Mouse (Mus musculus) erythroblast, embryonic 14.5 days (primary cell): ENCODE measurements around the gene Rhd. TPM values are rescaled to one million over a fixed set of nuclear protein-coding genes. Genes with fewer than 3 reads are reported as not detected.

ENCODE experiments used
- H3K27me3 ChIP-seq: 2 replicates; pipeline ENCODE4 v1.6.1; 2012; ENCODE audit warnings: inconsistent platforms; ENCODE audit not compliant: control insufficient read depth
- H3K36me3 ChIP-seq: 2 replicates; pipeline ENCODE4 v1.6.1; 2012; ENCODE audit warnings: mild to moderate bottlenecking, inconsistent platforms; ENCODE audit not compliant: control insufficient read depth
- H3K4me1 ChIP-seq: 2 replicates; pipeline ENCODE4 v1.6.1; 2012; ENCODE audit warnings: inconsistent platforms; ENCODE audit not compliant: control insufficient read depth
- H3K4me3 ChIP-seq: replicated peaks from 2 replicates; pipeline ENCODE3; 2012; ENCODE audit warnings: moderate library complexity, mild to moderate bottlenecking, inconsistent platforms
- H3K9me3 ChIP-seq: 2 replicates; pipeline ENCODE4 v1.6.1; 2012; ENCODE audit warnings: low read length, inconsistent platforms, mixed read lengths; ENCODE audit not compliant: control insufficient read depth
- GATA1 ChIP-seq: IDR thresholded peaks from 2 replicates; pipeline ENCODE4 v1.6.1; 2012; ENCODE audit warnings: low read length, inconsistent platforms, mixed read lengths
- TAL1 ChIP-seq: IDR thresholded peaks from 3 replicates; pipeline ENCODE4 v1.6.1; 2012; ENCODE audit warnings: low read length, inconsistent platforms, mixed read lengths
- polyA plus RNA-seq: library from polyadenylated mRNA; stranded (reverse); fragments of >175 nt; gene quantifications from 2 replicates; pipeline ENCODE4 v1.2.3, GENCODE M21; 2012

Rhd gene
- polyA plus RNA-seq, 1 experiment, result 54.9 TPM

DNA sequence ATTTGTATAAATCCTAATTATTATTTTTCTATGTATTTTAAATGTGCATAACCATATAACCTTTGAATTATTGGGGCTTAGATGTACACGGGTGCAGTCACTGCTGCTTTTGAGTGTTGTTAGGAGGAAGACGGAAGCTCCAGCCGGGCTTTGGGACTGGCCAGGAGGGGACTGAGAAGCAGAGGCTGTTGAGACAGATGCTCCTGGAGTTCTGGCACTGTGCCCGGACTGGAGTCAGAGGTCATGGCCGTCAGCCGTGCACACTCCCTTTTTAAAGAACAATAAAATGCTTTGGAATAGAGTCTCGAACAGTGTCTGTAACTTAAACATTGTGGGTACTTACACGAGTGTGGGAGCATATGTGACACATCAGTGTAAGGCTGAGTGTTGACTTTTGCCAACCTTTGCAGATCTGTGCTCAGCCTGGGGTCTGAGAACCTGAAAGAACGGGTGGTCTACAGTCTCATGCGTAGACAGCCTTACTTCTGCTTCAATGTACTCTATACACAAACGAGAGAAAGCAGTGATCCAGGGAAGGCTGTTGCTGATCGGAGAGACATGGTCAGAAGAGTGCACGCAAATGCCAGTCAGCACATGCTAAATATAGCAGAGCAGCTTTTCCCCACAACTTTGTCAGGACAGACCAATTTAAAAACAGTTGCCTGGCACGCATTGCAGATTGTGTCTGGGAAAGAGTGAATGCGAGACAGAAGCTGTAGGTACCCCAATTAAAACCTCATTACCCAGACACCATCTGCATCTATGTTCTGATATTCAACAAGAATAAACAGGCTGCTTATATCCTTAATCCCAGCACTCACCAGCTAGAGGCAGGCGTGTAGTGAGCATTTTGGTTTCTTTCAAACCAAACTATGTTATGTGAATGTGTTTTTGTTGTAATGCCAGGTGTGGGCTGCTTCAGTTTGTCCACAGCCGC, 73.2 kb downstream of the Rhd start:
- no peaks in the 10 kb centered on the region for H3K9me3 ChIP-seq
- peaks cover 14% of the 10 kb centered on the region for H3K27me3 ChIP-seq
- TF ChIP-seq TAL1 (no peak), GATA1 (no peak)
- H3K4me1 ChIP-seq, result peaks cover 7% of the 10 kb centered on the region
- peaks cover 59% of the 10 kb centered on the region for H3K36me3 ChIP-seq
- no peak overlapping the region for H3K4me3 ChIP-seq

DNA sequence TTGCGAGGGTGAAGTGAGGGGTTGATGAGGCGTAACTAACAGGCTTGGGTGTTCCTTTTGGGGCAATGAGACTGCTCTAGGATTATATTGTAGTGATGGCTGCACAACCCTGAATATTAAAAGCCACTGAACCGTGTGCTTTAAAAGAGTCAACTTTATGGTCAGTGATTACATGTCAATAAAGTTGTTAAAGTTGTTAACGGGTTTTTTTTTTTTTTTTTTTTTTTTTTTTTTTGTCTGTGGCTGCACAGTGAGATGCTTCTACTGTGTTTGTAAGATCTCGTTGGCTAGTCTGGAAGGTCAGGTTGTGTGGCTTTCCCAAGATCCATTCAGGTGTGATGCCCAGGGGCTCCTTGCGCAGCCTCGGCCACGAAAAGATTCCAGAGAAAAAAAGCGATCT, 75.6 kb downstream of the Rhd start:
- peaks cover 35% of the 10 kb centered on the region for H3K36me3 ChIP-seq
- no peaks in the 10 kb centered on the region for H3K4me1 ChIP-seq
- no peak overlapping the region for H3K4me3 ChIP-seq
- H3K9me3 ChIP-seq, result no peaks in the 10 kb centered on the region
- no peak for TF ChIP-seq GATA1
- no peak for TF ChIP-seq TAL1
- peaks cover 37% of the 10 kb centered on the region for H3K27me3 ChIP-seq

DNA sequence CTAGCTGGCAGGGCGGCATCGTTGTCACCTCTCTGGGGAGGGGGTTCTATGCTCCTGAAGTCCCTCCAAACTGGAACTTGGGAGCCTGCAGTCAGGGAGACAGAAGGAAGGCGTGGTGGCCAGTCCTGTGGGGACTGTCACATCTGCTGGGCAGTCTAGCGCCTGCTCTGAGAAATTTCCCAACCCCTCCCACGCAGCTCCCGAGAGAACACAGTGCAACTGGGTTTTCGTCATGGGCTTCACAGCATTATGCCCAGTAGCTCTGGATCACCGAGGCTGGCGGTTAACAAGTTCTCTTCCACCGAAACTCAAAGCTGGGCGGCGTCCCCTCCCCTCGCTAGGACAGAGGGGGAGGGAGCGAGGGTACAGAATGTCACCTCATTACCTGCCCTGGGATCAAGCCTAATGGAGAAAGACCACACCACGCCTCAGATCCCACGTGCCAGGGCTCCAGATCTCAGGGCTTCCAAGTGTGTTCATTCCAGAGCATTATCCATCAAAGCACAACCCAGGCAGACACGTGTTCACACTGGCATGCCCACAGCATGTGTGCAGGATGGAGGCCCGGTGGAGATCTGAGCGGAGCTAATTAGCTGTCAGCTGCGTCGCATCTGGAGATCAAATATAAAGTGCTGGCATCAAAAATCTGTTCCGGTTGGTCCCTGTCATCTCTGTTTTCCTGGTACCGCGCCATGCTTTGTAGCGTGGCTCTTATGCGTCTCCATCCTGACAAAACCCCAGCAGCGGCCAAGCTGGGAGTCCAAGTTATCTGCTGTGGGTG, 79.6 kb downstream of the Rhd start:
- Histone ChIP-seq H3K4me1 (peaks cover 8% of the 10 kb centered on the region), H3K4me3 (no peak overlapping the region), H3K36me3 (no peaks in the 10 kb centered on the region), H3K27me3 (peaks cover 43% of the 10 kb centered on the region), H3K9me3 (no peaks in the 10 kb centered on the region)
- TF ChIP-seq GATA1 (no peak), TAL1 (no peak)

Other genes starting within 250 kb of the Rhd start
- gene Man1c1, start 160.2 kb upstream of the Rhd start, polyA plus RNA-seq, result 0.06 and 0.07 TPM in 2 replicates
- gene Ldlrap1, start 96.5 kb upstream of the Rhd start, polyA plus RNA-seq, result 3.0 and 3.8 TPM in 2 replicates
- 1.4 and 1.5 TPM in 2 replicates for gene Maco1, start 11.2 kb upstream of the Rhd start, polyA plus RNA-seq
- 1.0 and 1.2 TPM in 2 replicates for gene Tmem50a, start 50.5 kb downstream of the Rhd start, polyA plus RNA-seq
- gene Rsrp1, start 59.1 kb downstream of the Rhd start, polyA plus RNA-seq, result 62.6 and 71.3 TPM in 2 replicates
- 10.1 and 17.9 TPM in 2 replicates for gene Syf2, start 66.4 kb downstream of the Rhd start, polyA plus RNA-seq